Mouse (Mus musculus) megakaryocyte progenitor cell, adult 5-6 weeks (primary cell): Measurements from ENCODE around the gene Gnas. TPM values are rescaled to one million over a fixed set of nuclear protein-coding genes. Genes with fewer than 3 reads are reported as not detected.
"Not testable (repeated sequence)": the region's sequence is repeated elsewhere in the genome, so short reads cannot be mapped to it uniquely, and the experiment has no call there.

Source experiments
- ATAC-seq: replicated peaks from 2 replicates; pipeline ENCODE4 v1.8.0; 2016; ENCODE audit warnings: mild to moderate bottlenecking, moderate TSS enrichment, inconsistent platforms; ENCODE audit not compliant: poor library complexity
- total RNA-seq, 2 experiments: library from RNA; stranded (forward) in 1 of 2; stranded (reverse) in 1 of 2; fragments of 157-497, 149-512 nt in 1 of 2; fragments of 200-1000 nt in 1 of 2; gene quantifications; 2 replicates each; pipeline versions ENCODE4 v1.2.3 to v1.2.4; 2015 to 2017

Gnas gene
- total RNA-seq, 2 experiments from 2014 or later = 218 to 564 TPM

DNA sequence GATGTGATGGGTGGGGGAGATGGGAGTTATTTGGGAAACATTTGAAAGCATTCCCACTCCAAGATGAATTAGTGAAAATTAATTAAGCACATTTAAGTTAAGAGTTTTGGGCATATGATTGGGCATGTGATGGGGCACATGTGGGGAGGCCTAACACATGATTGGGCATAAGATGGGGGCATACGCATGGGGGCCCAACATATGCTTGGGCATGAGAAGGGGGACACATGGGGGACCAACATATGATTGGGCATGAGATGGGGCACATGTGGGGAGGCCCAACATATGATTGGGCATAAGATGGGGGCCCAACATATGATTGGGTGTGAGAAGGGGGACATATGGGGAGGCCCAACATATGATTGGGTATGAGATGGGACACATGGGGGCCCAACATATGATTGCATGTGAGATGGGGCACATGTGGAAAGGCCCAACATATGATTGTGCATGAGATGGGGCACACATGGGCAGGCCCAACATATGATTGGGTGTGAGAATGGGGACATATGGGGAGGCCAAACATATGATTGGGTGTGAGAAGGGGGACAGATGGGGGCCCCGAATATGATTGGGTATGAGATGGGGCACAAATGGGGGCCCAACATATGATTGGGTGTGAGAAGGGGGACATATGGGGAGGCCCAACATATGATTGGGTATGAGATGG lies 63.0 kb downstream of the Gnas start:
- ATAC-seq = not testable (repeated sequence)

- ATAC-seq = peak; percentile 23; the same call in 1 of the 2 replicates
Measured at GRCm38 (mm10) chr2:174358516-174358915, 74.4 kb downstream of the Gnas start.

GRCm38 (mm10) chr2:174359656-174360055 lies 75.5 kb downstream of the Gnas start:
- no peak for ATAC-seq

DNA sequence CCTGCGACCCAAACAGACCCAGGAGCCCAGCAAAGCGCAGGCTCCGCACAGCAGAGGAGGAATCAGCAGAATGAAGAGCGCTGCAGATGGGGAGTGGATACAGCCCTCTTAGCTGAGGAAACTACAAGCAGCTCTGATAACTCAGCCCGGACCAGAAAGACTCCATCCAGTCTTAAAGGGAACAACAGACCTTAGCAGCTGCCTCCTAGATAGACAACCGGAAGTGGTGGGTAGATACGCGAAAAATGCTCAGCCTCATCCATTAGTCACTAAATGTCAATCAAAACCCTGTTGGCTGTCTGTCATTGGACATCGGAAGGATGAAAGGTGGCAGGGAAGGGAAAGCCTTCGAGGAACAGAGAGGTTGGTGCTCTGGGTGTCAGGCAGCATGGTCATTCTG lies 82.5 kb downstream of the Gnas start:
- ATAC-seq = 0 out of 2 replicates have a peak, but pooled peaks have one; percentile 14

- ATAC-seq = no peak
Measured at GRCm38 (mm10) chr2:174381021-174381420, 96.9 kb downstream of the Gnas start.

GRCm38 (mm10) chr2:174391936-174392335 lies 107.8 kb downstream of the Gnas start:
- ATAC-seq = no peak

GRCm38 (mm10) chr2:174392554-174392953 lies 108.4 kb downstream of the Gnas start:
- ATAC-seq = no peak

DNA sequence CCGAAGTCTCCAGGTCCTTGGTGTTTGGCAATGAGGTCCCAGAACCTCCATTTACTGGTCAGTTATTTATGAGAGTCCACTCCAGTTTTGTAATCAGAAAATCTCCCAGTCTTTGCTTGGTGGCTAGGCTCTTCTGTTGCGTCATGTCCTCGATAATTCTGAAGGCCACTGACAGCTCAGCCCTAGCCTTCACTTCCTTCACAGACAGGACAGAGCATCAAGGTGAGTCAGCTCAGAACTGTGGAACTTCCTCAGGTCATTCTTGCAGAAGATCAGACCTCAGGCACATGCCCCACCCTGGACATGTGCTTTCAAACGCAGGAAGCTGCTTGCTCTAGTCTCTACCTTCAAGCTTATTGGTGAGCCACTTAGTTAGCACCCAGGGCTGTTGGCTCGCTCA lies 109.3 kb downstream of the Gnas start:
- peak; percentile 37; the same call in 1 of the 2 replicates for ATAC-seq

Other genes with a start within 250 kb of the Gnas start
- gene Stx16, start 208.0 kb upstream of the Gnas start, total RNA-seq (2015) = 26.6 and 29.2 TPM in 2 replicates
- gene Stx16, start 208.0 kb upstream of the Gnas start, total RNA-seq (2017) = 19.8 and 30.1 TPM in 2 replicates
- 46.8 and 49.6 TPM in 2 replicates for gene Npepl1, start 174.0 kb upstream of the Gnas start, total RNA-seq (2015)
- gene Npepl1, start 174.0 kb upstream of the Gnas start, total RNA-seq (2017) = 28.2 and 31.7 TPM in 2 replicates
- 0.12 TPM in 1 of 2 replicates, not detected in the other for gene Gm20721, start 62.4 kb downstream of the Gnas start, total RNA-seq (2015)
- gene Gm20721, start 62.4 kb downstream of the Gnas start, total RNA-seq (2017) = 3.1 and 3.3 TPM in 2 replicates
- 27.7 and 29.3 TPM in 2 replicates for gene Nelfcd, start 131.5 kb downstream of the Gnas start, total RNA-seq (2015)
- 33.8 and 43.0 TPM in 2 replicates for gene Nelfcd, start 131.5 kb downstream of the Gnas start, total RNA-seq (2017)
- gene Ctsz, start 154.7 kb downstream of the Gnas start, total RNA-seq (2015) = 190 and 207 TPM in 2 replicates
- 307 and 339 TPM in 2 replicates for gene Ctsz, start 154.7 kb downstream of the Gnas start, total RNA-seq (2017)
- gene Tubb1, start 166.4 kb downstream of the Gnas start, total RNA-seq (2015) = not detected in 2 replicates
- 0.30 TPM in 1 of 2 replicates, not detected in the other for gene Tubb1, start 166.4 kb downstream of the Gnas start, total RNA-seq (2017)
- gene Atp5e, start 179.8 kb downstream of the Gnas start, total RNA-seq (2015) = 546 and 547 TPM in 2 replicates
- gene Atp5e, start 179.8 kb downstream of the Gnas start, total RNA-seq (2017) = 250 and 276 TPM in 2 replicates
- 85.8 and 87.2 TPM in 2 replicates for gene Prelid3b, start 188.8 kb downstream of the Gnas start, total RNA-seq (2015)
- 145 and 157 TPM in 2 replicates for gene Prelid3b, start 188.8 kb downstream of the Gnas start, total RNA-seq (2017)